In genomic region chr16:11253065-11253831, GRCm38 (mm10) we compare ENCODE assay signal across 8 mouse cellular contexts. TPM values are rescaled to one million over a fixed set of nuclear protein-coding genes. Genes with fewer than 3 reads are reported as not detected.
DNase-seq lines count a peak whose midpoint lies in the region; ATAC-seq and TF ChIP-seq lines count a peak whose summit lies in the region.

No protein-coding gene starts in this region.

- peak overlapping the region; percentile 96 for H3K27ac ChIP-seq in embryonic facial prominence, embryonic 15.5 days (replicated peaks)
- peak overlapping the region; percentile 96 for H3K27ac ChIP-seq in kidney, embryonic 14.5 days (ENCODE audit: low read depth, low read length)
- H3K27ac ChIP-seq in liver, embryonic 12.5 days: peak overlapping the region; percentile 94
- H3K27ac ChIP-seq in stomach, embryonic 16.5 days (ENCODE audit: low read length): peak overlapping the region; percentile 95

- no peaks in the 10 kb centered on the region for H3K27me3 ChIP-seq in C2C12 (ENCODE audit: control insufficient read depth, insufficient read depth, insufficient read length)
- no peaks in the 10 kb centered on the region for H3K27me3 ChIP-seq in embryonic facial prominence, embryonic 15.5 days
- no peaks in the 10 kb centered on the region for H3K27me3 ChIP-seq in kidney, embryonic 14.5 days (ENCODE audit: control insufficient read depth, insufficient read depth, low read length)
- no peaks in the 10 kb centered on the region for H3K27me3 ChIP-seq in liver, embryonic 12.5 days (replicated peaks)
- no peaks in the 10 kb centered on the region for H3K27me3 ChIP-seq in stomach, embryonic 16.5 days (ENCODE audit: control insufficient read depth, insufficient read depth, low read length)

- peaks cover 15% of the 10 kb centered on the region for H3K4me1 ChIP-seq in embryonic facial prominence, embryonic 15.5 days
- peaks cover 11% of the 10 kb centered on the region for H3K4me1 ChIP-seq in kidney, embryonic 14.5 days (ENCODE audit: control insufficient read depth, insufficient read depth, low read length)
- H3K4me1 ChIP-seq in liver, embryonic 12.5 days: peaks cover 26% of the 10 kb centered on the region
- peaks cover 14% of the 10 kb centered on the region for H3K4me1 ChIP-seq in stomach, embryonic 16.5 days (ENCODE audit: control insufficient read depth, insufficient read depth, low read length)

- peaks cover 53% of the 10 kb centered on the region for H3K79me2 ChIP-seq in C2C12 (ENCODE audit: control insufficient read depth, insufficient read depth)

- peak; percentile 56 to 64 for DNase-seq in adrenal gland, postnatal 36 days
- peak; percentile 41 to 51 for DNase-seq in heart, adult 9 months (ENCODE audit: low spot score in 2 of 2)
- peak; percentile 38 to 46 for DNase-seq in natural killer cell, adult 2 months (ENCODE audit: low spot score in 2 of 2)

- peak overlapping the region; percentile 97 for H3ac ChIP-seq in C2C12 (ENCODE audit: control insufficient read depth, insufficient read length, low read depth)

- ATAC-seq in embryonic facial prominence, embryonic 15.5 days (ENCODE audit: insufficient number of reproducible peaks, low FRiP score, low TSS enrichment, low read depth): peak; percentile 36; the same call in 1 of the 2 replicates
- peak; percentile 41 for ATAC-seq in kidney, embryonic 14.5 days (ENCODE audit: low FRiP score, low TSS enrichment)
- peak; percentile 68 for ATAC-seq in liver, embryonic 12.5 days
- ATAC-seq in stomach, embryonic 16.5 days (ENCODE audit: insufficient read depth, low FRiP score): peak; percentile 24; the same call in 1 of the 2 replicates

- H3K4me3 ChIP-seq in C2C12 (ENCODE audit: insufficient read depth, poor library complexity, severe bottlenecking): peak overlapping the region; percentile 92
- peak overlapping the region; percentile 98 for H3K4me3 ChIP-seq in embryonic facial prominence, embryonic 15.5 days (replicated peaks)
- H3K4me3 ChIP-seq in kidney, embryonic 14.5 days (ENCODE audit: low read length): peak overlapping the region; percentile 99
- H3K4me3 ChIP-seq in liver, embryonic 12.5 days: peak overlapping the region; percentile 100
- peak overlapping the region; percentile 98 for H3K4me3 ChIP-seq in stomach, embryonic 16.5 days (replicated peaks; ENCODE audit: low read length)

- under 1% methylated on average over 48 of the region's 58 CpGs for WGBS in embryonic facial prominence, embryonic 15.5 days
- 0% methylated on average over 54 of the region's 58 CpGs for WGBS in kidney, embryonic 14.5 days
- under 1% methylated on average over 58 of the region's 58 CpGs for WGBS in liver, embryonic 12.5 days (ENCODE audit: insufficient replicate concordance)
- under 1% methylated on average over 58 of the region's 58 CpGs for WGBS in stomach, embryonic 16.5 days

- no peak for TF ChIP-seq CTCF in C2C12 (IDR thresholded peaks at IDR 0.05; ENCODE audit: control insufficient read depth, insufficient read depth, insufficient read length)

- peaks cover 46% of the 10 kb centered on the region for H3K79me3 ChIP-seq in C2C12 (ENCODE audit: low read depth)

- H3K36me3 ChIP-seq in C2C12 (ENCODE audit: control insufficient read depth, insufficient read depth): peaks cover 8% of the 10 kb centered on the region
- no peaks in the 10 kb centered on the region for H3K36me3 ChIP-seq in embryonic facial prominence, embryonic 15.5 days
- H3K36me3 ChIP-seq in kidney, embryonic 14.5 days (ENCODE audit: control insufficient read depth, insufficient read depth, low read length): peaks cover 3% of the 10 kb centered on the region; the same call in 1 of the 2 replicates
- H3K36me3 ChIP-seq in liver, embryonic 12.5 days: peaks cover 18% of the 10 kb centered on the region
- no peaks in the 10 kb centered on the region for H3K36me3 ChIP-seq in stomach, embryonic 16.5 days (ENCODE audit: control insufficient read depth, insufficient read depth, low read length)

- no peaks in the 10 kb centered on the region for H3K9me3 ChIP-seq in embryonic facial prominence, embryonic 15.5 days (replicated peaks)
- H3K9me3 ChIP-seq in kidney, embryonic 14.5 days (ENCODE audit: control insufficient read depth, low read length): no peaks in the 10 kb centered on the region
- no peaks in the 10 kb centered on the region for H3K9me3 ChIP-seq in liver, embryonic 12.5 days (replicated peaks)
- H3K9me3 ChIP-seq in stomach, embryonic 16.5 days (replicated peaks; ENCODE audit: control insufficient read depth, low read length): no peaks in the 10 kb centered on the region

- peak overlapping the region; percentile 67 for H3K4me2 ChIP-seq in embryonic facial prominence, embryonic 15.5 days (replicated peaks)
- H3K4me2 ChIP-seq in kidney, embryonic 14.5 days (replicated peaks; ENCODE audit: low read depth, low read length): peak overlapping the region; percentile 78
- H3K4me2 ChIP-seq in liver, embryonic 12.5 days: peak overlapping the region; percentile 85
- peak overlapping the region; percentile 63 for H3K4me2 ChIP-seq in stomach, embryonic 16.5 days (ENCODE audit: low read depth, low read length)

- H3K9ac ChIP-seq in embryonic facial prominence, embryonic 15.5 days: peak overlapping the region; percentile 78
- H3K9ac ChIP-seq in kidney, embryonic 14.5 days (ENCODE audit: low read depth, low read length): peak overlapping the region; percentile 97
- H3K9ac ChIP-seq in liver, embryonic 12.5 days: peak overlapping the region; percentile 98
- H3K9ac ChIP-seq in stomach, embryonic 16.5 days (ENCODE audit: low read length): peak overlapping the region; percentile 97

TF ChIP-seq in C2C12, 6 proteins besides CTCF, POLR2A, EP300 and RAD21:
- TF ChIP-seq CEBPB (IDR thresholded peaks at IDR 0.05; ENCODE audit: low read depth): no peak
- no peak for TF ChIP-seq MAX (IDR thresholded peaks at IDR 0.05)
- no peak for TF ChIP-seq FOSL1 (IDR thresholded peaks at IDR 0.05; ENCODE audit: insufficient read depth, low read length, poor library complexity, severe bottlenecking)
- TF ChIP-seq MYOG (IDR thresholded peaks at IDR 0.05; ENCODE audit: control insufficient read depth, extremely low read depth, insufficient read length): no peak
- TF ChIP-seq MYOD1 (IDR thresholded peaks at IDR 0.05; ENCODE audit: control insufficient read depth, insufficient read length, low read depth): no peak
- no peak for TF ChIP-seq USF1 (IDR thresholded peaks at IDR 0.05; ENCODE audit: low read depth)
TF ChIP-seq in C2C12: peak in this region for 0.

RNA-seq across cellular contexts. Expression of gene Gspt1, which starts 0.9 kb away (rescaled TPM):
- 79.7 TPM for polyA plus RNA-seq in C2C12 (2012; fragmentation: generic; extraction: Trizol)
- total RNA-seq in adrenal gland, postnatal 36 days (2021): 100 to 1,000 TPM; 132 to 133 TPM
- 77.0 and 77.7 TPM in 2 replicates for polyA plus RNA-seq in embryonic facial prominence, embryonic 15.5 days (2015; fragmentation: Nextera tagmentation; extraction: Ambion mirVana)
- 106 and 107 TPM in 2 replicates for polyA plus RNA-seq in kidney, embryonic 14.5 days (2014; fragmentation: Nextera tagmentation; extraction: Ambion mirVana)
- polyA plus RNA-seq in liver, embryonic 12.5 days (2016; fragmentation: Nextera tagmentation; extraction: Ambion mirVana): 103 TPM in 2 replicates
- 49.2 and 50.5 TPM in 2 replicates for polyA plus RNA-seq in stomach, embryonic 16.5 days (2015; fragmentation: Nextera tagmentation; extraction: Ambion mirVana)

RNA-seq across cellular contexts. Expression of gene Rsl1d1, which starts 50.1 kb away (rescaled TPM):
- polyA plus RNA-seq in C2C12 (2012; fragmentation: generic; extraction: Trizol): 62.7 TPM
- total RNA-seq in adrenal gland, postnatal 36 days (2021): 10 to 100 TPM; 79.0 to 82.0 TPM
- 153 and 159 TPM in 2 replicates for polyA plus RNA-seq in embryonic facial prominence, embryonic 15.5 days (2015; fragmentation: Nextera tagmentation; extraction: Ambion mirVana)
- 235 and 236 TPM in 2 replicates for polyA plus RNA-seq in kidney, embryonic 14.5 days (2014; fragmentation: Nextera tagmentation; extraction: Ambion mirVana)
- polyA plus RNA-seq in liver, embryonic 12.5 days (2016; fragmentation: Nextera tagmentation; extraction: Ambion mirVana): 207 TPM in 2 replicates
- 148 and 154 TPM in 2 replicates for polyA plus RNA-seq in stomach, embryonic 16.5 days (2015; fragmentation: Nextera tagmentation; extraction: Ambion mirVana)

Comparison
In these comparisons a context has a peak if more than half of its experiments do, and no peak if none do; other contexts are left out.
1. Peak in every context shown above with its lines: DNase-seq, ATAC-seq, H3K4me3 ChIP-seq and H3K27ac ChIP-seq.